Mouse (Mus musculus) R1 (cell line): ENCODE data around the gene Ttk.

ENCODE experiments used
- DNase-seq: peaks from one replicate; pipeline ENCODE4 v3.0.0-alpha.2; 2018; ENCODE audit warnings: low read depth, low spot score

Ttk gene

DNA sequence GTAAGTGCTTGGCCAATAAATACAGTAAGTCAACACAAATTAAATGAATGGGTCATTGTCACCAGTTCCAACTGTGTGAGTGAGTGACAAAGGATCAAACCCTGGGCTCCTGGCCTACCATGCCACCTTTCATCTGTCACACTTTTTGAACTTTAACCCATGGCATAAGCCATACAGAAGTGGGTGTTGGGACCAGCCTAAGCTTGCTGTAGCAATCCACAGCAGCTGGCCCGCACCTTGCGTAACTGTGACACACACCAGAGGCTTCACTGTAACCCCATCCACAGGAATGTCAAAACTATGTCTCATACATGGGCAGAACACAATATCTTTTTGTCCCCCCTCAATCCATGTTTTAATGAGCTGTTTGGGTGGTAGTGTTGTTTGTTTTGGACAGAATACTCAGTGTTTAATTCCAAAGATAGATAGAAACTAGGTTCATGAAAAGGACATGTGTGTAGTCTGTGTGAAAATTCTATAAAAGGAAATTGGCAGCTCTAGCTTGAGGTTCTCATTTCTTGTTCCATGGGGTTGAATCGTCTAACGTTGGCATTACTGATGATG, 59.4 kb downstream of the Ttk start:
- DNase-seq: no peak

DNA sequence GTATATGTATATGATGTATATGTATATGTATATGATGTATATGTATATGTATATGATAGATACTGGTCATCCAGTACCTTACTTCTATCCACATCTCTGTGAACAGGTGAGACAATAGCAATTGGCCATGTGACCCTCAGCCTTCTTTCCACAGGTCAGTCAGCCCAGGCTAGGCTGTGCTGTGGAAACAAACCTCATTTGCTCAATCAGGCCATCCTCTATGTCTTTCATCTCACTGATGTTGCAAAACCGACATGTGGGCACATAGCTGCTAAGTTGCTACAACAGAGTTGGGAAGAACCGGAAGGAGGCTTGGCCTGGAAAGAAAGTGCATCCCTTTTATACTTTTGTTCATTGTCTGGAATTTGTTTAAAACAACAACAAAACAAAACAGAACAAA, 67.6 kb downstream of the Ttk start:
- no peak for DNase-seq

DNA sequence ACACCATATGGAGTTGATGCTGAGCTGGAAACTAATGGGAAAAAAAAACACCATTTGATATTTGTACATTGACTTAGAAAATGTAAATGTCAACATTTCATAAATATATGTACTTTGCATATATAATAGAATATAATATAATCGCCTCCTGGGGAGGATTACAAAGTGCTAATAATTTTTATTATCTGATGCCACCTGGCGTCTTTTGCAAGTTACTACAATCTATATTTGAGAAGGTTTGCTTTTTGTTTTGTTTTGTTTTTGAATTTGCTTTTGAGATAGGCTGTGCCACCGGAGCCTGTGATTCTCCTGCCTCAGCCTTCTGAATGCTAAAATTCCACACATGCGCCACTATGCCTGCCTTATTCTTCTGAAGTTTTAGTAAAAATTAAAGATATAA, 71.3 kb downstream of the Ttk start:
- DNase-seq: no peak

DNA sequence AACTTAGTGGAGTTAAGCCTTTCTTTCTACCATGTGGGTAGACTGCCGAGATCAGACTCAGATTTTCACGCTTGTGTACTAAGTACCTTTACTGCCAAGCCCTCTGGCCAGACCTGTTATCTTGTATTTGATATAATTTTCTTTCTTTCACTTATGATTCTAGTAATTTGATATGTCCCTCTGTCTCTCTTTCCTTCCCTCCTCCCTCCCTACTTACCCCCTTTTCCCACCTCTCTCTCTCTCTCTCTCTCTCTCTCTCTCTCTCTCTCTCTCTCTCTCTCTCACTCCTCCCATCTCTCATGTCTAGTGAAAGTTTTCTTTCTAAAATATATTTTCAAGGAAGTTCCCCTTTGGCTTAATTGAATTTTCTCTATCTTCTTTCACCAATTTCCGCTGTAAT, 72.5 kb downstream of the Ttk start:
- DNase-seq: no peak

DNA sequence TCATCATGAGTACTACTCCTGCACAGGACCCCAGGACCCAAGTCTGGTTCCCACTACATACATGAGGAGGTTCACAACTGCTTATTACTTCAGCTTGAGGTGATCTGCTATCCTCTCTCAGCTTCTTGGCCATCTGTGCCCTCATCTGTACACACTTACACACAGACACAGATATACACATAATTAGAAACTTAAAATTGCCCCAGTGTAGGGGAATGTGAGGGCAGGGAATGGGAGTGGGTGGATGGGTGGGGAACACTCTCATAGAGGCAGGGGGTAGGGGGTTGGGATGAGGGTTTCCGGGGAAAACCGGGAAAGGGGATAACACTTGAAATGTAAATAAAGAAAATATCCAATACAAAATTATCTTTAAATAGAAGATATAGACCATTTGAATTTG, 75.3 kb downstream of the Ttk start:
- no peak for DNase-seq

DNA sequence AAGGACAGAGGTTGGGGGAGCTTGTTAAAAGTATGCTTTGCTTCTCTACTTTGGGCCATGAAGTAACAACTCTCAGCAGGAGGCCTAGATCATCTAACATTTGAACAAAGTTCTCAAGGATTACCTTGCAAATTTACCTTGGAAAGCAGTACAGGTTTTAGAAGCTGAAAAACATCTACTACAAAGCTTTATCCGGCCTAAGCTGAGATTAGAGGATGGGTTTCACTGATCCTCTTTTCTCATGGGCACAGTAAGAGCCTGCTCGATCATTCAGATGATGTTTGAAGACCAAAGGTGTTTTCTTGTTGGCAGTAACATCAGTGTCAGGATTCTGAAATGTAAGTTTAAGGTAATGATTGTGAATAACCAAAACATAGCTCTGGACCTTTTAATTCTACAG, 76.4 kb downstream of the Ttk start:
- DNase-seq: no peak
